Mouse (Mus musculus) E14TG2a.4 (cell line): ENCODE data around the gene Gtf2h5.

Experiments used
- H3K27me3 ChIP-seq: 2 replicates; pipeline ENCODE4 v1.6.1; 2014; ENCODE audit warnings: low read length, control low read depth; ENCODE audit not compliant: insufficient read depth
- H3K36me3 ChIP-seq: 2 replicates; pipeline ENCODE4 v1.6.1; 2014; ENCODE audit warnings: low read length, control low read depth; ENCODE audit not compliant: insufficient read depth
- H3K4me1 ChIP-seq: replicated peaks from 2 replicates; pipeline ENCODE4 v1.6.1; 2014; ENCODE audit warnings: low read depth, low read length, control low read depth
- H3K4me3 ChIP-seq: replicated peaks from 2 replicates; pipeline ENCODE4 v1.5.1; 2014; ENCODE audit warnings: mild to moderate bottlenecking, low read length
- H3K9me3 ChIP-seq: 2 replicates; pipeline ENCODE4 v1.6.1; 2014; ENCODE audit warnings: low read length, control low read depth
- CTCF ChIP-seq: conservative IDR thresholded peaks from 2 replicates; pipeline ENCODE4 v1.5.1; 2014; ENCODE audit warnings: low read length
- NANOG ChIP-seq: IDR thresholded peaks from 2 replicates; pipeline ENCODE4 v1.6.1; 2014; ENCODE audit warnings: borderline replicate concordance, low read length, mixed read lengths
- POU5F1 ChIP-seq: IDR thresholded peaks from 2 replicates; pipeline ENCODE4 v1.6.1; 2014; ENCODE audit warnings: low read length, borderline replicate concordance

The Gtf2h5 gene

DNA sequence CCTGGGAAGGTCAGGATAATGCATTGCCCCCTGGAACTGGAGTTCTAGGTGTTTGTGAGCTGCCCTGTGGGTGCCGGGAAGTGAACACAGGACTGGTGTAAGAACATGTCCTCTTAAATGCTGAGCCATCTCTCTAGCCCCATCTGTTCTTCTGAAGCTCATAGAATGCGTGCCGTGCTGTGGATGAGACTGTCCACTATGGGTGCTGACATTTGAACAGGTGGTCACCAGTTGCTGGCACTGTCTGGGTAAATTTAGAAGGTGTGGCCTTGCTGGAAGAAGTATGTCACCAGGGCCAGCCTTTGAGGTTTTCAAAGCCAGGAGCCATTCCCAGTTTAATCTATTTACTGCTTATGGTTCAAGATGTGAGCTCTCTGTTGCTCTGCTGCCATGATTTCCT, 22.7 kb downstream of the Gtf2h5 start:
- TF ChIP-seq POU5F1 (no peak), NANOG (no peak), CTCF (no peak)
- H3K9me3 ChIP-seq: no peaks in the 10 kb centered on the region
- no peaks in the 10 kb centered on the region for H3K36me3 ChIP-seq
- H3K4me1 ChIP-seq: peaks cover 6% of the 10 kb centered on the region; the same call in 1 of the 2 replicates
- no peak overlapping the region for H3K4me3 ChIP-seq
- peaks cover 37% of the 10 kb centered on the region for H3K27me3 ChIP-seq

- Histone ChIP-seq H3K27me3 (peaks cover 50% of the 10 kb centered on the region), H3K4me1 (peaks cover 15% of the 10 kb centered on the region), H3K36me3 (no peaks in the 10 kb centered on the region), H3K4me3 (no peak overlapping the region), H3K9me3 (no peaks in the 10 kb centered on the region)
- TF ChIP-seq CTCF (no peak), NANOG (no peak), POU5F1 (no peak)
These were observed 24.0 kb downstream of the Gtf2h5 start for GRCm38 (mm10) chr17:6103566-6103965.

DNA sequence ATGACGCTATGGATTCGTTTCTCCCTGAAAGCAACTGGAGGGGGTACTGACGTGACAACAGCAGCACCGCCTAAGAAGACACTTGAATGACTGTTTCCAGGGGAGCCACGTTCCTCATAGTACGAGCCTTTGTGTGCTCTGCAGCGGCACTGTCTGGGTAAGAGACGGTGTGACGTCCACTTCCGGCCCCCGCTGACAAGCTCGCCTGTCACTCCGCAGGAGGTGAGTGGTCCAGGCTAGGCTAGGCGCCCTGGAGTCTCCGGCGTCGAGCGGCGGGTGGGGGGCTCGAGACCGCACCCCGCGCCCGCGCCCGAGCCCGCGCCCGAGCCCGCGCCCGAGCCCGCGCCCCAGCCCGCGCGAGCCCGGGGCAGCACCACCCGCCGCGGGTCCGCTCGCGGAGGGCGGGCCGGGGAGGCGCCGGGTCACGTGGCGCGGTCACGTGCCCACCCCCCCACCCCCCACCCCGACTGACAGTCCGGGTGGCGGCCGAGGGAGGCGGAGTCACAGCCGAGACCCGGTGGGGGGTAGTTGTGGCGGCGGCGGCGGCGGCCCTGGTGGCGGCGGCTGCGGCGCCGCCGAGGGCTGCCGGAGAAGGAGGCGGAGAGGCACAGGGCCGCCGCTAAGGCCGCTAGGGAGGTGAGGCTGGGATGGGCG, 26.9 kb downstream of the Gtf2h5 start, which contains the start of gene Tulp4:
Gene Tulp4 (plus strand): TSS at position 77 of the 654 bp plus-strand sequence.
- H3K27me3 ChIP-seq: peaks cover 59% of the 10 kb centered on the region
- TF ChIP-seq CTCF (no peak), NANOG (no peak), POU5F1 (no peak)
- H3K4me1 ChIP-seq: peaks cover 15% of the 10 kb centered on the region
- H3K4me3 ChIP-seq: peak within 1 kb of the TSS; percentile 84
- no peaks in the 10 kb centered on the region for H3K9me3 ChIP-seq
- H3K36me3 ChIP-seq: no peaks in the 10 kb centered on the region; the same call in 1 of the 2 replicates

DNA sequence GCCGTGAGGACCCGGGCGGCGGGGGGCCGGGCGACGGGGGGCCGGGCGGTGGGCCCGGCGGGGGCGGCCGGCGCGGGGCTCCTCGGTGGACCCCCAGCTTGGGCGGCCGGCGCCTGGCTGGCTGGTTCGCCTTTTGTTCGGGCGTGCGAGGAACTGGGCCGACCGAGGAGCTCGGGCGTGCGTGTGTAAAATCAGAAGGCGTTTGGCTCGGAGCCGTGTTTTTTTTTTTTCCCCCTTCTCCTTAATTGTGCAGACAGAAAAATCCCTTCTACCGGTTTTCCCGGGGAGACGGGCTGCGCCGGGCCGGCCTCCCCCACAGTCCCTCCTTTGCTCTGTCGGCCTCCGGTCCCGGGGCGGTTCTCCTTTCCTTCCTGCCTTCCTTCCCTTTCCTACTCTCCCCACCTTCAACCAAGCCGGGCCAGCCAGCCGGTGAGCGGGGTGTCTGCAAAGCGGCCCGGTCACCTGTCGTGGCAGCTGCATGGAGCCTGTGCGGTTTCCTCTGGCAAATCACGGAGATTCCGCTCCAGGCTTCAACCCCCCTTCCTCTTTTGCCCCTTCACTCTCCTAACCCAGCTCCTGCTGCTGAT, 27.5 kb downstream of the Gtf2h5 start:
- peak overlapping the region; percentile 84 for H3K4me3 ChIP-seq
- no peak for TF ChIP-seq POU5F1
- TF ChIP-seq NANOG: no peak
- no peak for TF ChIP-seq CTCF
- H3K9me3 ChIP-seq: no peaks in the 10 kb centered on the region
- peaks cover 58% of the 10 kb centered on the region for H3K27me3 ChIP-seq
- no peaks in the 10 kb centered on the region; the same call in 1 of the 2 replicates for H3K36me3 ChIP-seq
- peaks cover 15% of the 10 kb centered on the region for H3K4me1 ChIP-seq

- H3K9me3 ChIP-seq: no peaks in the 10 kb centered on the region
- H3K27me3 ChIP-seq: peaks cover 49% of the 10 kb centered on the region
- peak overlapping the region; percentile 84; the same call in 1 of the 2 replicates for H3K4me3 ChIP-seq
- no peak for TF ChIP-seq NANOG
- no peak for TF ChIP-seq POU5F1
- TF ChIP-seq CTCF: no peak
- H3K4me1 ChIP-seq: peaks cover 15% of the 10 kb centered on the region
- H3K36me3 ChIP-seq: no peaks in the 10 kb centered on the region; the same call in 1 of the 2 replicates
These were observed 28.6 kb downstream of the Gtf2h5 start for GRCm38 (mm10) chr17:6108175-6108574.

DNA sequence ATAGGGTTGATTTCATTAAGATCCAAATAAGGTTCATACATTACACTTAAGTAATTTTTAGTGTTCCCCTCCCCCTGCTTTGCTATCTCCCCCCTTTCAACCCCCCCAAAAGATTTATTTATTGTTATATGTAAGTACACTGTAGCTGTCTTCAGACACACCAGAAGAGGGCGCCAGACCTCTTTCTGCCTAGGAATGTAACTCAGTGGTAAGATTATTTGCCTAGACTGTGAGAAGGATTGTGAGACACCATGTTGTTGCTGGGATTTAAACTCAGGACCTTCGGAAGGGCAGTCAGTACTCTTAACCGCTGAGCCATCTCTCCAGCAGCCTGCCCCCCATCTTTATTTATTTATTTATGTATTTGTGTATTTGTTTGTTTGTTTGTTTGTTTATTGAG, 31.4 kb downstream of the Gtf2h5 start:
- peaks cover 25% of the 10 kb centered on the region for H3K27me3 ChIP-seq
- no peak overlapping the region for H3K4me3 ChIP-seq
- TF ChIP-seq NANOG: no peak
- TF ChIP-seq CTCF: peak; percentile 30
- no peak for TF ChIP-seq POU5F1
- no peaks in the 10 kb centered on the region; the same call in 1 of the 2 replicates for H3K36me3 ChIP-seq
- H3K4me1 ChIP-seq: peaks cover 11% of the 10 kb centered on the region
- no peaks in the 10 kb centered on the region for H3K9me3 ChIP-seq

- Histone ChIP-seq H3K4me1 (no peaks in the 10 kb centered on the region), H3K36me3 (no peaks in the 10 kb centered on the region; the same call in 1 of the 2 replicates), H3K9me3 (no peaks in the 10 kb centered on the region), H3K4me3 (no peak overlapping the region), H3K27me3 (peaks cover 8% of the 10 kb centered on the region)
- TF ChIP-seq POU5F1: no peak
- TF ChIP-seq NANOG: no peak
- TF ChIP-seq CTCF: no peak
These were observed 34.1 kb downstream of the Gtf2h5 start for GRCm38 (mm10) chr17:6113653-6114052.

DNA sequence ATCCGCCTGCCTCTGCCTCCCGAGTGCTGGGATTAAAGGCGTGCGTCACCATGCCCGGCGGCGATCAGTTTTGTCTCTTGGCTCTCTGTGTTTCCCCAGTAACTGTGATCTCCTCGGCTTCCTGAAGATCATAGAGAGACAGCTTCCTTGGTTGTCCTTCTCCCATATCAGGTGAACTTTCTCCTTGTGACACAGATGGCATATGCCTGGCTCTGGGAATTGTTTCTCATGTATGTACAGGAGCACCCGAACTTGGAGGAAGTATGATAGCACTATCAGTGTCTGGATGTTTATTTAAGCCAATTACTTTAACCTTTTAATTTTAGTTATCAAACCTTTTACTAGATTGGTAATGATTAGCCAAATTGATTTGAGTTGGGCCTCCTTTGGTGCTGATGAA, 35.5 kb downstream of the Gtf2h5 start:
- Histone ChIP-seq H3K4me1 (no peaks in the 10 kb centered on the region), H3K36me3 (no peaks in the 10 kb centered on the region), H3K27me3 (no peaks in the 10 kb centered on the region), H3K4me3 (no peak overlapping the region), H3K9me3 (no peaks in the 10 kb centered on the region)
- TF ChIP-seq CTCF (no peak), POU5F1 (no peak), NANOG (no peak)
